Mouse (Mus musculus) kidney, postnatal 36 days (tissue): ENCODE measurements around the gene Stard7.

Experiments
- DNase-seq, 2 experiments: peaks; one replicate each; pipeline ENCODE4 v3.0.0; 2021 to 2022; ENCODE audit warnings: mixed read lengths in 2 of 2

Stard7 gene

DNA sequence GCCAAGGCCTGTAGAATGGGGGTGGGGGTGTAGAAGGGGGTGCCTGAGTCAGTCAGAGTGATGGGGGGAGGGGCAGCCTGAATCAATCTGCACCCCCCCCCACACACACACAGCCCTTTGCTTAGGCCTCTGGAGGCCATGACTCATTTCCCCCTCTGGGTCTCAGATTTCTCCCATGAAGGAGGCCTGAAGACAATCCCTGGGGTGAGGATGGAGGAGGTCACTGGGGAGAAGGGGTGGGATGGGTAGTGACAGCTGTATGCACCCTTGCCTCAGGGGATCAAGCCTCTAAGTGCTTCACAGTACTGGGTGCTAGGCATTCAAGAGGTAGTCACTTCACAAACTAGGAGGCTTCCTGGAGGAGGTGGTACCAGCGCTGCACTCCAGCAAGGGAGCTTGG is 53.6 kb downstream of the Stard7 start:
- DNase-seq, result no peak

DNA sequence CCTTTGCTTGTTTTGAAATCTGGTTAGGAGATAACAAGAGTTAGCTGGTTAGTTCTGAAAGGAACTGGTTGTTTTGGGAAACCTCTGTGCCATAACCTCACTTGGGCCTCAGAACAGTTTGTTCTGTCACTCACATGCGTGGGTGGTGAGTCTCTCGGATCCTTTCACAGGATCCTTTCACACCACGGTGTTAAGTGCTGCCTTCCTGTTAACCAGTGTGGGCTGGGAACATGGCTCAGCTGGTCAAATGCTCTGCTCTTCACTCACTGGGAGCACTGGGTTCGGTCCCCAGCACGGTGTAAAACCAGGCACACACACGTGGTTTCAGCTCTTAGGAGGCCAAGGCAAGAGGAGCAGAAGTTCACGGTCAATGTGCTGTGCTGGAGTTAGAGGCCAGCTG is 54.4 kb downstream of the Stard7 start:
- no peak for DNase-seq

DNA sequence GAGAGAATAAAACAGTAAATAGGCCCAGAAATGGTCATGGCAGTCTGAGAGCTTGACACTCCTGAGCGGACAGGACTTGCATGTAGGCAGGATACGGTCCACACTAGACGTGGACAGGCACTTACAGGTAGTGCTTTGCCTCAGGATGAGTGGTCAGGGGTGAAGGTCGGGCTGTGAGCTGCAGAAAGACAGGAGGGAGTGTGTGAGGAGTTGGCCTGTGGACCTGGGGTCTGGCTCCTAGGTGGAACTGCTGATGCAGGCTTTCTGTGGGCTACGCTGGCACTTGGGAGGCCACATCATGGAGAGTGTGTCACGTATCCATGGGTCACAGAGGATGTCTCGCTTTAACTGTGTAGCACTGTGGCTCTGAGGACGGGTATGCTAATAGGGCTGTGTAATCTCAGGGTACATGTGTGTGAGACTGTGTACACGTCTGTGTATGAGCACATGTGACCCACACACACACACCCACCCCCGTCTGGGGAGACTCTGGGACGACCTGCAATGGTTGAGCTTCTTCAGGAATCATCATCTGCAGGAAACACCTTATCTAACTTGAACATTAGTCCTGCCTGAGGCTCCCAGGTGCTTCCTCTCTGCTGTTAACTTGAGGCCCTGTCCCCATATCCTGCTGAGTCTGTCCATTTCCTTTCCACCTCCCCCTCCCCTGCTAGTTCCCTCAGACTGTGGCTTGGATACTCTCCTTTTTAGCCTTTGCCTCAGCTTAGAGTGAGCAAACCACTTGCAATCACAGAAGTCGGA is 58.3 kb downstream of the Stard7 start:
- DNase-seq, result peak in 1 of 2 experiments; percentile 14

DNA sequence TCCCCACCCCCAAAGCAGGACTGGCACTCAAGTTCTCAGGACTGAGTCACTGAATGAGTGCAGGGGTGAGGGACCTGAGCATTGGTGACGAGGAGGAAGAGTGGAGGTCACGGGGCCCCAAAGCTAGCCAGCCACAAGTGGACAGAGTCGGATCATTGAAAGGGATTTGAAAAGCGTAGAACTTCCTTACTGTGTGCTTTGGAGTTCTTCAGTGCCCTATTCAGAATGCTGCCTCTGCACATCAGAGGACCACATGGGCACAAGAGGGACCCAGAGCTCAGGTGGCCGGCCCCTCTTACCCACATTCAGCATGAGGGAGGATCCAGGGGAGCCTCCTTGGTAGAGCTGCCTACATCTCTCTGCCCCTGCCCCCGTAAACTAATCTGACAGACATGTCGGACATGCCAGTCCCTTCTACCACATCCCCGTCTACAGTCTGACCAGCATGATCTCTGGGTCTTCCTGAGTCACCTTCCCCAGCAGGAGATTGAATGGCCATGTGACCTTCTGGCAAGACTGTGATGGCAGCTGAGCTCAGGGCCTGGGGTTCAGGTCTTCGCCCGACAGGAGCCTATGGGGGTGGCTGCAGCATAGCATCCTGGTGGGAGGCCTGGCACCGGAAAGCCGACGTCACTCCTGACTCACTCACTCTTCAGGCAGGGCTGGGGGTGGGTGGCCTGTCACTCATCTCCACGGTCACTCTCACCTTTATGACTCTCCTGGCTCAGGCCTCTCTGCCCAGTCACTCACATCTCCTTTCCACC is 63.0 kb downstream of the Stard7 start:
- no peak for DNase-seq

DNA sequence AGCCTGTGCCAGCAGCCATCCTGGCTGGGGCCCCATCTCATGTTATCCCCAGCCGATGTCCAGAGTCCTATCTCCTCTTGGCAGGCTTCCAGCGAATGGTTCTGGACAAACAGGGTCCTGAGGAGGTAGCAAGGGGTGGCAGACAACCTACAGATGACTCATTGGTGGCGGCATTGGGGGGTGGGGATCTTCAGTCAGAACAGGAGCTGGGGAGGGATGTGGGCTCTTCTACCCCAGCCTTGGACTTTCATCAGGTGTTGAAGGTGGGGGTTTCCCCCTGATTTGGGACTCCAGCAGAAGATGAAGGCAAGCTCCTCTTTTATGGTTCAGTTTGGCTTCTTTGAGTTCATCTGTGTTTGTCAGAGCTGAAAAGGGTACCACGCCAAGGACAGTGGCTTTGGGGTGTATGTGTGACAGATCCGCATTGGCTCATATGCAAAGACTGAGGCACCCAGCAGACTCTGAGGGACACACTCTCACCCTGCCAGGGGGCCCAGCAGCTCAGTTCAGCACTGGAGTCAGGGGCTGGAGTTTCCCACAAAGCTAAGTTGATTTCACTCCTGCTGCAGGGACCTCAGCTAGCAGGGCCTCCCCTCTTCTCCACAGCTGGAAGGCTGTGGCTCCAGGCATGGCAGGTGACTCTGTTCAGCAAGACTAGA is 64.1 kb downstream of the Stard7 start:
- DNase-seq, result peak in 1 of 2 experiments; percentile 11

DNA sequence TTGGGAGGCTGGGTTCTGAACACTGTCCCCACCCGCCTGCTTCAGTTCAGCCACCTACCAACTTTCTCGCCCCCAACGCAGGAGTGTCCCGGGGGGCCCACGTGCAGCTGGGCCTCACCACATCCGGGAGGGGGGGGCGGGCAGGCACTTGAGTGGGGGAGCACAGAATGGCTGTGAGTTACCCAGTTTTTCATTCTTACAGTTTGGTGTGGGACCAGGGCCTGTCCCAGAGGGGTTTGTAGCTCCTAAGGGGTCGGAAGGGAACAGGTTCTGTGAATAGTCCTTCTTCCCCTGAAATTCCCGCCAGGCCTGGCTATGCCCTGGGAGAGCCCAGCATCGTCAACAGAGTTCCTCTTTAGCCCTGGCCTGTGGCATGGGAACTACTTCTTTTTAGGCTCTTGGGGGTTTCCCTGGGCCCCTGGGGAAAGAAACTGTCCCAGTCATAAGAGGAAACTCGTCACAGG is 65.1 kb downstream of the Stard7 start:
- peak in 1 of 2 experiments; percentile 8 for DNase-seq

DNA sequence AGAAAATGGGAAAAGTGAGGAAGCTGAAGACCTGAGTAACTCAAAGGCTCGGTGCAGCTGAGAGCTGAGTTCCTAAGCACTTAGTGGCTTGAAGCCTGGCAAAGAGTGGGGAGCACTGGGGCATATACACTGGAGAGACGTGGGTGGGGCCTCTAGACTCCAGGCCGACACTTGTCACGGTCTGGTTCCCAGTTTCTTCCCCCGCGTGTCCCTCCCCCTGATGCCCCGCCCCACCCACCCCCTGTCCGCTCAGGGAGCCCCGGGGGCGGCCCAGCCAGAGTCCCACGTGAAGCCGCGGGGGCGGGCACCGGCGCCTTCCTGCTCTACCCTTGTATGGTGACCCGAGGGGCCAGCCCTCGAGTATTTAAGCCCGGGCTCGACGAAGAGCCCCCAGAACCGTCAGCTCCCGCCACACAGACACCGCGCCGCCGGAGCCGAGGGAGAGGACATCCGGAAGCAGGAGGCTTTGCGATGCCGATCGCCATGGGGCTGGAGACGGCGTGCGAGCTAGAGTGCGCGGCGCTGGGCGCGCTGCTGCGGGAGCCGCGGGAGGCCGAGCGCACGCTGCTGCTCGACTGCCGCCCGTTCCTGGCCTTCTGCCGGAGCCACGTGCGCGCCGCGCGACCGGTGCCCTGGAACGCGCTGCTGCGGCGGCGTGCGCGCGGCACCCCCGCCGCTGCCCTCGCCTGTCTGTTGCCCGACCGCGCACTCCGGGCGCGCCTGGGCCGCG is 65.9 kb downstream of the Stard7 start, which contains the start of gene Dusp2:
Gene Dusp2 (plus strand): TSS at position 393 of the 730 bp plus-strand sequence.
- DNase-seq, result peak; percentile 86 to 89

DNA sequence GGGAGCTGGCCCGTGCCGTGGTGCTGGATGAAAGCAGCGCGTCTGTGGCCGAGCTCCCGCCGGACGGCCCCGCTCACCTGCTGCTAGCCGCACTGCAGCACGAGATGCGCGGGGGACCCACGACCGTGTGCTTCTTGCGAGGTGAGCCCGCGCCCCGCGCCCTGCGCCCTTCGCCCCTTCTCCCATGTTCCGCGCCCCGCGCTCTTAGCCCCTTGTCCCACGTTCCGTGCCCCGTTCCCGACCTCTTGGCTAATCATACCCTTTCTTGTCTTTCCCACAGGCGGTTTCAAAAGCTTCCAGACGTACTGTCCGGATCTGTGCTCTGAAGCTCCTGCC is 66.4 kb downstream of the Stard7 start:
- peak in 1 of 2 experiments; percentile 17 for DNase-seq

DNA sequence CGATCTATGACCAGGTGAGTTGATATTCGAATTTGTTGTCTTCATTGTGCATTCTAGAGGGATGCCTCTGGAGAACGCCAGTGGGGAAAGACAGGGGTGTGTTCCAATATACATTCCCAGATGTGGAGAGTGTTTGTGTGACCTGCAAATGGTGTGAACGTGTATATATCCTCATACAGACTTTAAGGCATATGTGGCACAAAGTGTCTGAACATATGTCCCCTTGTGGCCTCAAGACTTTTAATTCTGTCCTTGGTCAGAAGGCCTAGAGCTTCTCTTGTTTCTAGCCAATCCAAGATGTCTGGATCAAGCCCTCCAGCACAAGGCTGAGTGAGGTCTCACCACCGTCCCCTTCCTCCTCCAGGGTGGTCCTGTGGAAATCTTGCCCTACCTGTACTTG is 66.9 kb downstream of the Stard7 start:
- no peak for DNase-seq

DNA sequence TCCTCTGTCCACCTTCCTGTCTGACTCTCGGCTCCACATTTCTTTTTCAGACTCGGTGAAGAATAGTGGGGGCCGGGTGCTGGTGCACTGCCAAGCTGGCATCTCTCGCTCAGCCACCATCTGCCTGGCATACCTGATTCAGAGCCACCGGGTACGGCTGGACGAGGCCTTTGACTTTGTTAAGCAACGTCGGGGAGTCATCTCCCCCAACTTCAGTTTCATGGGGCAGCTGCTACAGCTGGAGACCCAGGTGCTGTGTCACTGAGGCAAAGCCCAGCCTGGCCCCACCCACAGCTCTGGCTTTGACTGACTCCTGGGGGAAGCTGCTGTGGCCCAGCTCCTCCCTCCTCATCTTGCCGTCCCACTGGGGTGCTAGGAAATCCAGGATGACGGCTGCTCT is 67.5 kb downstream of the Stard7 start:
- DNase-seq, result no peak

DNA sequence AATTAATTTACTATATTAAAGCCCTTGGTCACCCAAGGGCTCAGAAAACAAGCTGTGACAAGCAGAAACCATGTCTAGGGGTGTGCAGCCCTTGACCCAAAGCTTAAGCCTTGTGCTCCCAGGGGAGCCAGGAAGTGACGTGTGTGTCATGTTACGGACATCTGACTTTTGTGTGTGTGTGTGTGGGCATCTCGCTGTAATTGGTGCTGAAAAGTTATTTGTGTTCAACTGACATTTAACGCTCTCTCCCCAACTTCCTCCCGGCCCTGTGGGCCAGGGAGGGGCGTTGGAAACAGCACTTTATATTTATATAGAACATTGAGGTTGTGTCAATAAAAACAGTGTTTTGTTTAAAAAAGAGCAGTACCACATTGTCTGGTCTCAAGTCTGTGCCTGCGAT is 68.0 kb downstream of the Stard7 start:
- DNase-seq, result no peak

DNA sequence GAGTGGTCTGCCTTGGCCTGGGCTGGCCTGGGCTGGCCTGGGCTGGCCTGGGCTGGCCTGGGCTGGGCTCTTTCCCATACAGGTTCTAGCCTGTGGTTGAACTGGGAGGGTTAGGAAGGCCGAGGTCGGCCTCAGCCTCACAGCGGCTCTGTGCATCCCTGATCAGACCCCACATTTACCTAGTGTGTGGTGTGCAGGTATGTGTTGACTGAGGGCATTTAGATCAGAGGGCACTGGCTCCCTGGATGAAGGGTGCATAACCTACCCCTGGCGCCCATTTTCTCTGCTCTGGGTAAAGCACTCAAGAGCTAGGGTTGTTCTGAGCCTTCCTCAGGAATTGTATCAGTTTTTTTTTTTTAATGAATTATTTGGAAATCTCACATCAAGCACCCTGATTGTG is 68.4 kb downstream of the Stard7 start, which contains the start of gene Astl:
Gene Astl (plus strand): TSS at position 224 of the 400 bp plus-strand sequence.
- no peak for DNase-seq

DNA sequence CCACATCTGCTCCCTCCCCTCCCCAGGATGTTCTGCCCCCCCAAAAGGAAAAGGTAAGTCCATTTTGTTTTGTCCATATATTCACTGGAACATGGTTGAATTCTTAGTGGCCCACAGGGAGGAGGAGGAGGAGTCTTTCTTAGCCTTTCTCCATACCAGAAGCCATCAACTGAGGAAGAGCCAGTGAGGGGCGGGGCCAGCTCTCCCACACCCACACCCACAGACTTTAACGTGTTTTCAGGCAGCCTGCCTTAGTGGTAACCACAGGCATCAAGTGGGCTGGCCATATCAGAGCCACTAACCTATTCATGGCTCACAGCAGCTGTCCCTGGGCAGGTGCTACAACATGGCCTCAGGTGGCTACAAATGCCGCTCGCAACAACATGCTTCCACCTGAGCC is 68.8 kb downstream of the Stard7 start:
- no peak for DNase-seq

DNA sequence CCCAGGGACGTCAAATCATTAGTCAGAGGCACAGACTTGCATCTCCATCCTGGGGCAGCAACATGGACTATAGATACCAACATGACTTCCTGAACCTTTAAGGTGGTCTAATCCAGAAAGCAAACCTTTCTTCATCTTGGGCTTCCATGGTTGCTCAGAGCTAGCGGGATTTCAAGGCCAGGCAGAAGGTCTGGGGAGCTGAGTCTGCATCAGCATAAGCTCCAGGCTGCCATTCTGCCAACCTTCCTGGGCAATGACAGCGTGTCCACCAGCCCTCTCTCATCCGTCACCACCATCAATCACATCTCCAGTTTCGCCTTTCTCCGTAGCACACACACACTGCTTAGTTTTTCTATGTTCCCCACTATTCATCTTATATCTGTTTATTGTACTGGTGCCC is 69.2 kb downstream of the Stard7 start:
- no peak for DNase-seq

DNA sequence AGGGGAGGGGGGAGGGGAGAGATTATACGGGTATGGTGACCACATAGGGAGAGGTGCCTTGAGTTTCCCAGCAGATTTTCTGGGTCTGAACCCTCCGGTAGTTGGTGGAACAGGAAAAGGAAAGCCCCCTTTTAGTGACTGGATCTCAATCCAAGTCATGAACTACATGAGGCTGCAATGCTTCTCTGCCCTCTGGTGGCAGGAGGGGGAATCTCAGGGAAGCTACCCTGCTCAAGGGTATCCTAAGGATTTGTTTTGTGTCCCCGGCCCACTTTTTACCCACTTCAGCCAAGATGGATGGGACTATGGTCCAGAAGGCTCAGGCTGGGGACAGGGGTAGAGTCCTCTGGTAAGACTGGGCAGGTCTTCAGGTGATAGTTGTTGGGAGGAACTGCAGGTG is 71.1 kb downstream of the Stard7 start:
- peak; percentile 57 to 85 for DNase-seq

DNA sequence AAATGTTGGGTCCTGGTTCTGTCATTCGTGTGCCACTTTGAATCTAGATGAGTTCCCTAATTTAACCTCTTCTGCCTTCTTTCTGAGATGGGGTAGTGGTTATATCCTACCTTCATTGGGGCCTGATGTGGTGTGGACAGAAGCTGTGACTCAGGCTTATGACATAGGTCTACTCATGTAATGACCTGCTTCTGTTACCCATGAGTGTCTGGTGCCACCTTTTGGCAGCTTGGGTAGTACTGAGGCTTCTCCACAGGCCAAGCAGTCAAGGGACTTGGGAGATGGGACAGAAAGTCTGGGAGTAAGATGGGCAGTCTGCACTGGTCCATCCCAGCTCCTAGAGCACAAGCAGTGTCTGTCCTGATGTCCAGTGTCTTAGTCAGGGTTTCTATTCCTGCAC is 76.3 kb downstream of the Stard7 start:
- peak in 1 of 2 experiments; percentile 47 for DNase-seq

DNA sequence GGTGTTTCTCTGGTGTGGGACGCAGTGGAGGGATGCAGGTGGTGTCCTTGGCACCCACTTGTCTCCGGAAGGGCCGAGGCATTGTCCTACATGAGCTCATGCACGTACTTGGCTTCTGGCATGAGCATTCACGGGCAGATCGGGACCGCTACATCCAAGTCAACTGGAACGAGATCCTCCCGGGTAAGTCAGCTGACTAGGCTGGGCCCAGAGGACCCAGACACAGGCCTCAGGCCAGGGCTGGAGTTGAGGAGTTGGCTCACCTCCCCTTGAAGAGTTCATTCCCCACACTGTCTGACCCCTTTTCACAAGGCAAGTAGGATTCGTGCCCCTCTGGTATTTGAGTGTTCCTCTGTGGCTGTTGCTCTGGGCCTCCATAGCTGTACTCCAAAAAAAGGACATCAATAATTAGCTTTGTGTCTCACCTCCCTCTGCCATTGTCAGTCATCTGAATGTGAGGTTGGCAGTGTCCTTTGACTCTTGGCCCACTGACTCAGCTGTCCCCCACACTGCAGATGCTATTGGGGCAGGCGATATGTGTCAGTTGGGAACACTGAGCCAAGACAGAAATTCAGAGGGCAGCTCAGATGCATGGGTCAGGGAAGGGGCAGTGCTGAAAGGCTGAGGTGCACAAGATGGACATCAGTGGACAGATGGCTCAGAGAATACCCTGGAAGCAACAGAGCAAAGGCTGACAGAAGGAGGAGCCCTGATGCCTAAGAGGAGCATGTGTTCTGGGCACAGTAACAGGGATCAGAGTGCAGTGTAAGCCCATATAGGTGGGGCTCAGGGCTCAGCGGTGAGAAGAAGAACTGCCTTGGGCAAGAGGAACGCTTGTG is 77.3 kb downstream of the Stard7 start:
- no peak for DNase-seq
